Mouse (Mus musculus) intestine, embryonic 16.5 days (tissue): ENCODE results near the gene Cyp1a1. TPM values are rescaled to one million over a fixed set of nuclear protein-coding genes. Genes with fewer than 3 reads are reported as not detected.
"Not testable (repeated sequence)": the region's sequence is repeated elsewhere in the genome, so short reads cannot be mapped to it uniquely, and the experiment has no call there.

Experiments used
- ATAC-seq: fragments of 200-750 bp; cut with Nextera tagmentation; 2 replicates; pipeline ENCODE4 v1.8.0; 2017; ENCODE audit warnings: moderate TSS enrichment, moderate library complexity
- H3K27ac ChIP-seq: fragments of 300-500 bp; sonication (generic); 2 replicates; pipeline ENCODE4 v1.5.1; 2014; ENCODE audit warnings: mild to moderate bottlenecking, low read length
- H3K27me3 ChIP-seq: fragments of 300-500 bp; sonication (generic); replicated peaks from 2 replicates; pipeline ENCODE4 v1.6.1; 2014; ENCODE audit warnings: low read length, control low read depth, mixed read lengths; ENCODE audit not compliant: control insufficient read depth, insufficient read depth
- H3K36me3 ChIP-seq: fragments of 300-500 bp; sonication (generic); 2 replicates; pipeline ENCODE4 v1.6.1; 2014; ENCODE audit warnings: low read length, control low read depth; ENCODE audit not compliant: control insufficient read depth, insufficient read depth
- H3K4me1 ChIP-seq: fragments of 300-500 bp; sonication (generic); 2 replicates; pipeline ENCODE4 v1.6.1; 2014; ENCODE audit warnings: low read length, control low read depth, mixed read lengths; ENCODE audit not compliant: control insufficient read depth, insufficient read depth
- H3K4me2 ChIP-seq: fragments of 300-500 bp; sonication (generic); 2 replicates; pipeline ENCODE4 v1.6.1; 2014; ENCODE audit warnings: low read depth, low read length, control low read depth
- H3K4me3 ChIP-seq: fragments of 300-500 bp; sonication (generic); 2 replicates; pipeline ENCODE4 v1.5.1; 2014; ENCODE audit warnings: mild to moderate bottlenecking, low read length
- H3K9ac ChIP-seq: fragments of 300-500 bp; sonication (generic); 2 replicates; pipeline ENCODE4 v1.6.1; 2014; ENCODE audit warnings: low read depth, low read length
- H3K9me3 ChIP-seq: fragments of 300-500 bp; sonication (generic); 2 replicates; pipeline ENCODE4 v1.6.1; 2016; ENCODE audit warnings: low read length, control low read depth; ENCODE audit not compliant: control insufficient read depth
- WGBS: fragments of 180-500 bp; shearing (Covaris S2); extraction: QIAGEN DNeasy Blood & Tissue Kit; methylation state at CpG from one replicate; pipeline ENCODE4 v1.1.7; 2014; 5-methylcytosine and 5-hydroxymethylcytosine counted together
- polyA plus RNA-seq: library from polyadenylated mRNA; unstranded; fragments of >200 nt; fragmentation: Nextera tagmentation; extraction: Ambion mirVana; gene quantifications from 2 replicates; pipeline ENCODE4 v1.2.1, GENCODE M21; 2015

Cyp1a1 gene
- polyA plus RNA-seq, 1 experiment from 2014 or later = not detected

- H3K9me3 ChIP-seq, H3K4me1 ChIP-seq, H3K4me2 ChIP-seq, ATAC-seq, H3K9ac ChIP-seq, H3K27me3 ChIP-seq, H3K4me3 ChIP-seq, H3K36me3 ChIP-seq, H3K27ac ChIP-seq: not testable (repeated sequence)
- WGBS = 91% methylated on average over 4 of the region's 5 CpGs
Measured at GRCm38 (mm10) chr9:57710214-57710613, 22.5 kb downstream of the Cyp1a1 start.

- Histone ChIP-seq H3K9me3 (no peaks in the 10 kb centered on the region), H3K27me3 (no peaks in the 10 kb centered on the region), H3K9ac (no peak overlapping the region), H3K36me3 (peaks cover 8% of the 10 kb centered on the region), H3K27ac (no peak overlapping the region), H3K4me2 (no peak overlapping the region), H3K4me3 (no peak overlapping the region), H3K4me1 (peaks cover 7% of the 10 kb centered on the region; the same call in 1 of the 2 replicates)
- no peak for ATAC-seq
- WGBS = 71% methylated on average over 2 of the region's 2 CpGs
Measured at GRCm38 (mm10) chr9:57712194-57712593, 24.5 kb downstream of the Cyp1a1 start.

GRCm38 (mm10) chr9:57718408-57718807 is 30.7 kb downstream of the Cyp1a1 start:
- Histone ChIP-seq H3K27me3 (no peaks in the 10 kb centered on the region), H3K36me3 (peaks cover 22% of the 10 kb centered on the region), H3K9ac (no peak overlapping the region), H3K9me3 (no peaks in the 10 kb centered on the region), H3K27ac (no peak overlapping the region), H3K4me3 (no peak overlapping the region), H3K4me1 (peaks cover 8% of the 10 kb centered on the region), H3K4me2 (no peak overlapping the region)
- 86% methylated on average over 7 of the region's 7 CpGs for WGBS
- no peak for ATAC-seq

GRCm38 (mm10) chr9:57720736-57721135 is 33.0 kb downstream of the Cyp1a1 start:
- no peak overlapping the region for H3K4me2 ChIP-seq
- no peak overlapping the region for H3K9ac ChIP-seq
- no peak for ATAC-seq
- H3K4me1 ChIP-seq = peaks cover 8% of the 10 kb centered on the region
- no peak overlapping the region for H3K27ac ChIP-seq
- WGBS = 86% methylated on average over 3 of the region's 3 CpGs
- H3K27me3 ChIP-seq = no peaks in the 10 kb centered on the region
- no peaks in the 10 kb centered on the region for H3K9me3 ChIP-seq
- H3K36me3 ChIP-seq = peaks cover 22% of the 10 kb centered on the region
- no peak overlapping the region for H3K4me3 ChIP-seq

- 89% methylated on average over 1 of the region's 1 CpGs for WGBS
Measured at GRCm38 (mm10) chr9:57722371-57722770, 34.6 kb downstream of the Cyp1a1 start.

GRCm38 (mm10) chr9:57723315-57723715 is 35.6 kb downstream of the Cyp1a1 start:
- Histone ChIP-seq H3K9ac (no peak overlapping the region), H3K27me3 (no peaks in the 10 kb centered on the region), H3K4me1 (peaks cover 8% of the 10 kb centered on the region), H3K27ac (peak overlapping the region; percentile 46; the same call in 1 of the 2 replicates), H3K36me3 (peaks cover 13% of the 10 kb centered on the region; the same call in 1 of the 2 replicates), H3K4me3 (no peak overlapping the region), H3K9me3 (no peaks in the 10 kb centered on the region), H3K4me2 (no peak overlapping the region)
- WGBS = 45% methylated on average over 5 of the region's 5 CpGs
- peak; percentile 46; the same call in 1 of the 2 replicates for ATAC-seq

More at GRCm38 (mm10) chr9:57722371-57722770, 34.6 kb downstream of the Cyp1a1 start:
- no peaks in the 10 kb centered on the region for H3K9me3 ChIP-seq
- no peak overlapping the region for H3K4me2 ChIP-seq
- no peak for ATAC-seq
- peaks cover 8% of the 10 kb centered on the region for H3K4me1 ChIP-seq
- H3K36me3 ChIP-seq = peaks cover 14% of the 10 kb centered on the region
- H3K27ac ChIP-seq = no peak overlapping the region
- H3K9ac ChIP-seq = no peak overlapping the region
- no peak overlapping the region for H3K4me3 ChIP-seq
- H3K27me3 ChIP-seq = no peaks in the 10 kb centered on the region

GRCm38 (mm10) chr9:57723796-57724195 is 36.1 kb downstream of the Cyp1a1 start:
- Histone ChIP-seq H3K4me3 (no peak overlapping the region), H3K36me3 (peaks cover 12% of the 10 kb centered on the region; the same call in 1 of the 2 replicates), H3K9ac (no peak overlapping the region), H3K27me3 (no peaks in the 10 kb centered on the region), H3K4me2 (no peak overlapping the region), H3K9me3 (no peaks in the 10 kb centered on the region), H3K4me1 (peaks cover 8% of the 10 kb centered on the region), H3K27ac (no peak overlapping the region)
- no peak for ATAC-seq
- 71% methylated on average over 5 of the region's 5 CpGs for WGBS

GRCm38 (mm10) chr9:57724701-57725100 is 37.0 kb downstream of the Cyp1a1 start:
- no peak for ATAC-seq

GRCm38 (mm10) chr9:57728312-57728711 is 40.6 kb downstream of the Cyp1a1 start:
- Histone ChIP-seq H3K4me2 (no peak overlapping the region), H3K4me3 (no peak overlapping the region), H3K27ac (no peak overlapping the region), H3K9ac (no peak overlapping the region), H3K27me3 (no peaks in the 10 kb centered on the region), H3K4me1 (peaks cover 2% of the 10 kb centered on the region), H3K36me3 (peaks cover 11% of the 10 kb centered on the region), H3K9me3 (no peaks in the 10 kb centered on the region)
- ATAC-seq = no peak
- WGBS = 93% methylated on average over 1 of the region's 1 CpGs

More at GRCm38 (mm10) chr9:57724701-57725100, 37.0 kb downstream of the Cyp1a1 start:
- Histone ChIP-seq H3K4me2 (no peak overlapping the region), H3K9me3 (no peaks in the 10 kb centered on the region), H3K4me3 (no peak overlapping the region), H3K9ac (no peak overlapping the region), H3K27ac (no peak overlapping the region), H3K4me1 (peaks cover 8% of the 10 kb centered on the region), H3K36me3 (peaks cover 17% of the 10 kb centered on the region), H3K27me3 (no peaks in the 10 kb centered on the region)
- WGBS = 98% methylated on average over 3 of the region's 3 CpGs

GRCm38 (mm10) chr9:57733606-57734005 is 45.9 kb downstream of the Cyp1a1 start:
- Histone ChIP-seq H3K27me3 (no peaks in the 10 kb centered on the region), H3K4me2 (no peak overlapping the region), H3K27ac (no peak overlapping the region), H3K9me3 (no peaks in the 10 kb centered on the region), H3K9ac (no peak overlapping the region), H3K4me3 (no peak overlapping the region), H3K36me3 (peaks cover 9% of the 10 kb centered on the region), H3K4me1 (no peaks in the 10 kb centered on the region)
- WGBS = 94% methylated on average over 6 of the region's 6 CpGs
- no peak for ATAC-seq
